Mouse (Mus musculus) forebrain, embryonic 12.5 days (tissue): ENCODE results near the gene Pnkd. TPM values are rescaled to one million over a fixed set of nuclear protein-coding genes. Genes with fewer than 3 reads are reported as not detected.
A peak's percentile ranks its signal among the peaks of the same experiment; 100 is the strongest.

ENCODE experiments used
- ATAC-seq: fragments of 200-750 bp; cut with Nextera tagmentation; 2 replicates; pipeline ENCODE4 v1.8.0; 2017; ENCODE audit warnings: moderate TSS enrichment; ENCODE audit not compliant: low FRiP score
- H3K27ac ChIP-seq: fragments of 300-500 bp; sonication (generic); 2 replicates; pipeline ENCODE4 v1.5.1; 2016; ENCODE audit warnings: mild to moderate bottlenecking
- H3K27me3 ChIP-seq: fragments of 300-500 bp; sonication (generic); 2 replicates; pipeline ENCODE4 v1.6.1; 2016; ENCODE audit warnings: mild to moderate bottlenecking
- H3K36me3 ChIP-seq: fragments of 300-500 bp; sonication (generic); replicated peaks from 2 replicates; pipeline ENCODE4 v1.6.1; 2016; ENCODE audit warnings: mild to moderate bottlenecking
- H3K4me1 ChIP-seq: fragments of 300-500 bp; sonication (generic); 2 replicates; pipeline ENCODE4 v1.6.1; 2016
- H3K4me2 ChIP-seq: fragments of 300-500 bp; sonication (generic); 2 replicates; pipeline ENCODE4 v1.6.1; 2016; ENCODE audit warnings: mild to moderate bottlenecking, moderate library complexity
- H3K4me3 ChIP-seq: fragments of 300-500 bp; sonication (generic); replicated peaks from 2 replicates; pipeline ENCODE4 v1.5.1; 2016; ENCODE audit warnings: mild to moderate bottlenecking
- H3K9ac ChIP-seq: fragments of 300-500 bp; sonication (generic); 2 replicates; pipeline ENCODE4 v1.6.1; 2016; ENCODE audit warnings: mild to moderate bottlenecking
- H3K9me3 ChIP-seq: fragments of 300-500 bp; sonication (generic); 2 replicates; pipeline ENCODE4 v1.6.1; 2016
- WGBS: fragments of 180-500 bp; shearing (Covaris S2); methylation state at CpG from one replicate; pipeline ENCODE4 v1.1.7; 2016; 5-methylcytosine and 5-hydroxymethylcytosine counted together
- microRNA counts: library from miRNA; unstranded; fragments of <30 nt; microRNA quantifications from one replicate; lab custom pipeline; 2017
- microRNA-seq: library from miRNA; unstranded; fragments of <30 nt; microRNA quantifications from one replicate; pipeline ENCODE4, GENCODE M21; 2017
- polyA plus RNA-seq: library from polyadenylated mRNA; unstranded; fragments of >200 nt; fragmentation: Nextera tagmentation; extraction: Ambion mirVana; gene quantifications from 2 replicates; pipeline ENCODE4 v1.2.1, GENCODE M21; 2016

The Pnkd gene
- polyA plus RNA-seq, 1 experiment from 2014 or later, result 87.5 TPM

DNA sequence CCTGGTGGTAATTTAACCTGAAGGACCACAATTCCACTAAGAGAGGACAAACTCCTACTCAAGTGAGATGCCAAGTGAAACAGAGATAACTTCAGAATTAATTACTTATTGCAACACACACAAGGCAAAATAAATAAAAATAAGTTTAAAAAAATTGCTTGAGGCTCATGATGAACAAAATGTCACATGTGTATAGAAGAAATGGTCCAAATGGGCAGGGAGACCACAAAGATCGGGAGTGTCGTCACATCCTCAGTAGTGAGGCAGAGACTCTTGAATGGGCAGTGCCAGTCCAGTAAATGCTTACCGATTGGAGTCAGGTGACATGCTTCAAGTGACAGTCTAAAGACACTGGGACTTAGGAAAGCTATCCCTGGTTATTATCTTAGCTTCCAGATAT is 115.8 kb downstream of the Pnkd start:
- no peak overlapping the region for H3K9ac ChIP-seq
- no peak overlapping the region for H3K4me3 ChIP-seq
- no peaks in the 10 kb centered on the region for H3K9me3 ChIP-seq
- no peak for ATAC-seq
- peaks cover 8% of the 10 kb centered on the region; the same call in 1 of the 2 replicates for H3K4me1 ChIP-seq
- no peaks in the 10 kb centered on the region for H3K27me3 ChIP-seq
- 86% methylated on average over 3 of the region's 3 CpGs for WGBS
- H3K36me3 ChIP-seq, result no peaks in the 10 kb centered on the region
- no peak overlapping the region for H3K27ac ChIP-seq
- H3K4me2 ChIP-seq, result no peak overlapping the region

- no peak overlapping the region for H3K27ac ChIP-seq
- no peak overlapping the region for H3K9ac ChIP-seq
- H3K36me3 ChIP-seq, result no peaks in the 10 kb centered on the region
- no peak overlapping the region for H3K4me3 ChIP-seq
- ATAC-seq, result no peak
- no peak overlapping the region for H3K4me2 ChIP-seq
- H3K27me3 ChIP-seq, result no peaks in the 10 kb centered on the region
- WGBS, result 61% methylated on average over 16 of the region's 16 CpGs
- peaks cover 8% of the 10 kb centered on the region; the same call in 1 of the 2 replicates for H3K4me1 ChIP-seq
- H3K9me3 ChIP-seq, result no peaks in the 10 kb centered on the region
Measured at GRCm38 (mm10) chr1:74401015-74401702, 116.4 kb downstream of the Pnkd start.

MicroRNA genes within 50 kb of the gene (microRNA counts, 519-probe panel; counts per million panel counts)
- microRNA mmu-miR-26b (lab: Ali Mortazavi, UCI), result 3,055 counts per million, percentile 26 among the panel's probes with 10 or more counts

Small RNA genes lying within 50 kb of the gene (microRNA-seq; reads per million reads assigned to microRNA genes)
- 23,537 reads per million, percentile 98 among the genes with 10 or more reads in this experiment for gene Mir26b

Other genes with a start within 250 kb of the Pnkd start
- 13.0 and 15.9 TPM in 2 replicates for gene Tns1, start 160.5 kb upstream of the Pnkd start, polyA plus RNA-seq
- 0.24 and 0.33 TPM in 2 replicates for gene Rufy4, start 159.4 kb upstream of the Pnkd start, polyA plus RNA-seq
- 0.14 TPM in 1 of 2 replicates, not detected in the other for gene Cxcr2, start 130.9 kb upstream of the Pnkd start, polyA plus RNA-seq
- gene Cxcr1, start 90.3 kb upstream of the Pnkd start, polyA plus RNA-seq, result not detected in 2 replicates
- gene Arpc2, start 48.8 kb upstream of the Pnkd start, polyA plus RNA-seq, result 356 and 369 TPM in 2 replicates
- gene Gpbar1, start 6.4 kb upstream of the Pnkd start, polyA plus RNA-seq, result 0.18 and 0.29 TPM in 2 replicates
- gene Aamp, start 192 bp upstream of the Pnkd start, polyA plus RNA-seq, result 184 and 190 TPM in 2 replicates
- gene Tmbim1, start 20.7 kb downstream of the Pnkd start, polyA plus RNA-seq, result 6.7 and 7.9 TPM in 2 replicates
- gene Catip, start 77.2 kb downstream of the Pnkd start, polyA plus RNA-seq, result 0.60 and 1.1 TPM in 2 replicates
- gene Slc11a1, start 90.3 kb downstream of the Pnkd start, polyA plus RNA-seq, result 1.3 and 1.7 TPM in 2 replicates
- 33.1 and 33.3 TPM in 2 replicates for gene Ctdsp1, start 106.6 kb downstream of the Pnkd start, polyA plus RNA-seq
- gene Vil1, start 124.4 kb downstream of the Pnkd start, polyA plus RNA-seq, result 0.29 and 0.32 TPM in 2 replicates
- gene Cnot9, start 221.1 kb downstream of the Pnkd start, polyA plus RNA-seq, result 77.5 and 84.2 TPM in 2 replicates